Mouse (Mus musculus): ENCODE measurements at regions not wholly inside any gene's neighbourhood (a gene's known extent, or its start where the extent isn't known, plus 50 kb on each side); places are given as distances from the start of the nearest gene placed in this dataset.

DNA sequence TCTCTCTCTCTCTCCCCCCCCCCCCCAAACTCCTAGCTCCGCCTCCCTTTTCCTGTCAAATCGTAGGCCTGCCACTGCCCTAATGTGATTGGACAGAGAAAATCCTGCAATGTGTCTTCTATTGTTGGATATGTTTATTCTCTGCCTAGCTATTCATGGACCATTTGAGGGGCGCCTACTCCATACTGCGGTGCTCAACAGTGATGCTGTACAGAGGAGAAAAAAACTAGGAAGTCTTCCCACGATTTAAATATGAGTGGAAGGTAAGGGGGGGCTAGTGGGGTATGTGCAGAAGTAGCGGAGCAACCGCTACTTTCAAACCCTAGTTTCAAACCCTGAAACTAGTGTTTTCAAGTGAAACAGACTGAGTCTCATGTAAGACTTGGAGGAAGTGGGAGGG lies 151.6 kb upstream of the Tnfaip3 start:
- Histone ChIP-seq H3K36me3 (ENCODE audit: control insufficient read depth, insufficient read depth, low read length) (no peaks in the 10 kb centered on the region), H3K9me3 (ENCODE audit: control insufficient read depth, low read depth, low read length) (no peaks in the 10 kb centered on the region), H3K4me3 (ENCODE audit: low read depth, low read length) (no peak overlapping the region), H3K4me1 (ENCODE audit: control insufficient read depth, insufficient read depth, low read length) (0 out of 2 replicates have a peak, but pooled peaks cover 4% of the 10 kb centered on the region), H3K27ac (ENCODE audit: low read length) (peak overlapping the region; percentile 36; the same call in 1 of the 2 replicates), H3K27me3 (ENCODE audit: control insufficient read depth, insufficient read depth, low read length) (no peaks in the 10 kb centered on the region), H3K4me2 (replicated peaks; ENCODE audit: low read depth, low read length) (no peak overlapping the region), H3K9ac (replicated peaks; ENCODE audit: low read depth, low read length) (no peak overlapping the region)
- ATAC-seq (ENCODE audit: insufficient number of reproducible peaks, insufficient read depth, low FRiP score, low read depth): no peak
- WGBS: 73% methylated on average over 7 of the region's 7 CpGs

GRCm38 (mm10) chr10:19162104-19162503 lies 146.6 kb upstream of the Tnfaip3 start:
- H3K9me3 ChIP-seq (ENCODE audit: control insufficient read depth, low read depth, low read length): no peaks in the 10 kb centered on the region
- H3K9ac ChIP-seq (replicated peaks; ENCODE audit: low read depth, low read length): no peak overlapping the region
- no peak overlapping the region for H3K27ac ChIP-seq (ENCODE audit: low read length)
- ATAC-seq (ENCODE audit: insufficient number of reproducible peaks, insufficient read depth, low FRiP score, low read depth): no peak
- no peak overlapping the region for H3K4me2 ChIP-seq (replicated peaks; ENCODE audit: low read depth, low read length)
- no peaks in the 10 kb centered on the region for H3K4me1 ChIP-seq (ENCODE audit: control insufficient read depth, insufficient read depth, low read length)
- H3K27me3 ChIP-seq (ENCODE audit: control insufficient read depth, insufficient read depth, low read length): no peaks in the 10 kb centered on the region
- H3K36me3 ChIP-seq (ENCODE audit: control insufficient read depth, insufficient read depth, low read length): no peaks in the 10 kb centered on the region
- H3K4me3 ChIP-seq (ENCODE audit: low read depth, low read length): no peak overlapping the region
- 72% methylated on average over 2 of the region's 2 CpGs for WGBS

DNA sequence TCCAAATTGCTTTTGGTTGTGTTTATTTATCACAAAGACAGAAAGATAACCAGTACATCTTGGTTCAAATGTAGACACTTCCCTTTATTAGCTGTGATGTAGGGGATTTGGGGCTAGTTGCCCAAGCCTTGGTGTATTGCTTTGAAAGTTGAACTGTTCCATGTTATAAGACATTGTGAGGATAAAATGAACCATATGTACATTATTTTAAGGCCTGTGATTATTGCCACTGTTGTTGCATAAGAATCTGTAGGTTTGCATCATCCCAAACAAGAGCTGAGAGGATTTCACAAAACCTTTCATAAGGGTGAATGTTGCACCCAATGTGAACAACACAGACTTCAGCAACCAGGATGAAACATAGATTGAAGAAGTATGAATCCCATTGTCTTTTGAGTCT lies 145.7 kb upstream of the Tnfaip3 start:
- Histone ChIP-seq H3K27me3 (ENCODE audit: control insufficient read depth, insufficient read depth, low read length) (no peaks in the 10 kb centered on the region), H3K4me3 (ENCODE audit: low read depth, low read length) (no peak overlapping the region), H3K4me1 (ENCODE audit: control insufficient read depth, insufficient read depth, low read length) (no peaks in the 10 kb centered on the region), H3K4me2 (replicated peaks; ENCODE audit: low read depth, low read length) (no peak overlapping the region), H3K9ac (replicated peaks; ENCODE audit: low read depth, low read length) (no peak overlapping the region), H3K27ac (ENCODE audit: low read length) (no peak overlapping the region), H3K36me3 (ENCODE audit: control insufficient read depth, insufficient read depth, low read length) (no peaks in the 10 kb centered on the region), H3K9me3 (ENCODE audit: control insufficient read depth, low read depth, low read length) (no peaks in the 10 kb centered on the region)
- no peak for ATAC-seq (ENCODE audit: insufficient number of reproducible peaks, insufficient read depth, low FRiP score, low read depth)

GRCm38 (mm10) chr10:19154041-19154440 lies 138.6 kb upstream of the Tnfaip3 start:
- Histone ChIP-seq H3K27ac (ENCODE audit: low read length) (no peak overlapping the region), H3K4me3 (ENCODE audit: low read depth, low read length) (no peak overlapping the region), H3K9me3 (ENCODE audit: control insufficient read depth, low read depth, low read length) (no peaks in the 10 kb centered on the region), H3K27me3 (ENCODE audit: control insufficient read depth, insufficient read depth, low read length) (no peaks in the 10 kb centered on the region), H3K4me1 (ENCODE audit: control insufficient read depth, insufficient read depth, low read length) (no peaks in the 10 kb centered on the region), H3K4me2 (replicated peaks; ENCODE audit: low read depth, low read length) (no peak overlapping the region), H3K36me3 (ENCODE audit: control insufficient read depth, insufficient read depth, low read length) (no peaks in the 10 kb centered on the region), H3K9ac (replicated peaks; ENCODE audit: low read depth, low read length) (no peak overlapping the region)
- ATAC-seq (ENCODE audit: insufficient number of reproducible peaks, insufficient read depth, low FRiP score, low read depth): no peak

DNA sequence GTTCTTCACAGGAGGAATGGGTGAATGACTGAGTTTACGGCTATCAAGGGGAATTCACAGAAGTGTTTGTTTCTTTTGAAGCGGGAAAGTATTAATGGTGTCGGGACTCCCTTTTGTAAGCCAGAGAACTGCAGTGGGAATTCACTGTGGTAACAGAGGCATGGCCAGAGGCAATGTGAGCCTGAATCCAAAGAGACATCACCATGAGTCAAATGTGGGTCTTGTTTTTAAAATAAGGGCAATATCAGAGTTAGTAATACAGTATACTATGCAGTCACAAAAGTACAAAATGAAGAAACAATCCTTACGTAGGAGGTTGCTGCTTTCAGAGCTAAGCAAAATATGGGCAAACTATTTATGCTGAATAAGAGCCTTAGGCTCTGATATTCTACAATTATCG lies 137.3 kb upstream of the Tnfaip3 start:
- no peaks in the 10 kb centered on the region for H3K27me3 ChIP-seq (ENCODE audit: control insufficient read depth, insufficient read depth, low read length)
- no peak for ATAC-seq (ENCODE audit: insufficient number of reproducible peaks, insufficient read depth, low FRiP score, low read depth)
- H3K9me3 ChIP-seq (ENCODE audit: control insufficient read depth, low read depth, low read length): no peaks in the 10 kb centered on the region
- no peak overlapping the region for H3K27ac ChIP-seq (ENCODE audit: low read length)
- 88% methylated on average over 5 of the region's 5 CpGs for whole genome bisulfite sequencing
- H3K36me3 ChIP-seq (ENCODE audit: control insufficient read depth, insufficient read depth, low read length): no peaks in the 10 kb centered on the region
- H3K4me3 ChIP-seq (ENCODE audit: low read depth, low read length): no peak overlapping the region
- H3K9ac ChIP-seq (replicated peaks; ENCODE audit: low read depth, low read length): no peak overlapping the region
- no peaks in the 10 kb centered on the region for H3K4me1 ChIP-seq (ENCODE audit: control insufficient read depth, insufficient read depth, low read length)
- no peak overlapping the region for H3K4me2 ChIP-seq (replicated peaks; ENCODE audit: low read depth, low read length)

- H3K27me3 ChIP-seq (ENCODE audit: control insufficient read depth, insufficient read depth, low read length): no peaks in the 10 kb centered on the region
- no peak overlapping the region for H3K4me2 ChIP-seq (replicated peaks; ENCODE audit: low read depth, low read length)
- WGBS: 84% methylated on average over 1 of the region's 1 CpGs
- no peaks in the 10 kb centered on the region for H3K36me3 ChIP-seq (ENCODE audit: control insufficient read depth, insufficient read depth, low read length)
- no peaks in the 10 kb centered on the region for H3K9me3 ChIP-seq (ENCODE audit: control insufficient read depth, low read depth, low read length)
- H3K4me1 ChIP-seq (ENCODE audit: control insufficient read depth, insufficient read depth, low read length): no peaks in the 10 kb centered on the region
- H3K27ac ChIP-seq (ENCODE audit: low read length): no peak overlapping the region
- ATAC-seq (ENCODE audit: insufficient number of reproducible peaks, insufficient read depth, low FRiP score, low read depth): no peak
- no peak overlapping the region for H3K4me3 ChIP-seq (ENCODE audit: low read depth, low read length)
- H3K9ac ChIP-seq (replicated peaks; ENCODE audit: low read depth, low read length): no peak overlapping the region
These were observed 135.3 kb upstream of the Tnfaip3 start for GRCm38 (mm10) chr10:19150766-19151165.

GRCm38 (mm10) chr10:19150005-19150404 lies 134.5 kb upstream of the Tnfaip3 start:
- no peaks in the 10 kb centered on the region for H3K4me1 ChIP-seq (ENCODE audit: control insufficient read depth, insufficient read depth, low read length)
- ATAC-seq (ENCODE audit: insufficient number of reproducible peaks, insufficient read depth, low FRiP score, low read depth): no peak
- WGBS: 58% methylated on average over 3 of the region's 3 CpGs
- no peak overlapping the region for H3K4me3 ChIP-seq (ENCODE audit: low read depth, low read length)
- no peaks in the 10 kb centered on the region for H3K27me3 ChIP-seq (ENCODE audit: control insufficient read depth, insufficient read depth, low read length)
- no peak overlapping the region for H3K4me2 ChIP-seq (replicated peaks; ENCODE audit: low read depth, low read length)
- no peaks in the 10 kb centered on the region for H3K36me3 ChIP-seq (ENCODE audit: control insufficient read depth, insufficient read depth, low read length)
- no peaks in the 10 kb centered on the region for H3K9me3 ChIP-seq (ENCODE audit: control insufficient read depth, low read depth, low read length)
- H3K9ac ChIP-seq (replicated peaks; ENCODE audit: low read depth, low read length): no peak overlapping the region
- no peak overlapping the region for H3K27ac ChIP-seq (ENCODE audit: low read length)

DNA sequence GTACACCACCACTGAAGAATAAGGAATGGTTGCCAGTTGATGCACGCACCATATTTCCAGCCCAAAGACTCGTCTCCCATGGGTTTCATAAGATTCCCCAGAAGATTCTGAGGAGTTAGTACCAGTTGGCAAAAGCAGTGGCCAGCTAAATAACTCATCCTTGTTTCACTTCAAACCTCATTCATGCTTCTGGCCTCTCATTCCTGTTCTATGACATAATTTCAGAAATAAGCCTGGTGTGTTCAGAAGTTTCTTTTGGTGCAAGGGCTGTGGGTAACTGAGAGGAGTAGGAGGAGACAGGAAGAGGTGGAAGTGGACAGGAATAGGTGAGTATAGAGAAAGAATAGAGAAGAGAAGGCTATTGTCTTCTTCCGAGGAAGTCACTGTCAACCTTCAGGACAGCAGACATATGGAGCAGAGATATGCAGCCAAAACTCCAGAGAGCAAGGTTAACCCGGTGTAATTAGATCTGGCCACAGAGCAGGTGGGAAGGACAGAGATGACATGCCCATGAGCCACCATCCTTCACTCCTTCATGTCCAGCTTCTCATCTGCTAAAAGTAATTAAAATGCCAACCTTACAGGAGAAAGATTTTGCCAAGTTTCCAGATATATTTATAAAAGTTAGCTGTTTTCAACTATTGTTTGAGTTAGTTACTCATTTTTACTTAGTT lies 133.9 kb upstream of the Tnfaip3 start:
- no peaks in the 10 kb centered on the region for H3K4me1 ChIP-seq (ENCODE audit: control insufficient read depth, insufficient read depth, low read length)
- no peaks in the 10 kb centered on the region for H3K36me3 ChIP-seq (ENCODE audit: control insufficient read depth, insufficient read depth, low read length)
- H3K27me3 ChIP-seq (ENCODE audit: control insufficient read depth, insufficient read depth, low read length): no peaks in the 10 kb centered on the region
- WGBS: 78% methylated on average over 4 of the region's 4 CpGs
- no peak overlapping the region for H3K9ac ChIP-seq (replicated peaks; ENCODE audit: low read depth, low read length)
- no peak overlapping the region for H3K27ac ChIP-seq (ENCODE audit: low read length)
- H3K4me2 ChIP-seq (replicated peaks; ENCODE audit: low read depth, low read length): no peak overlapping the region
- ATAC-seq (ENCODE audit: insufficient number of reproducible peaks, insufficient read depth, low FRiP score, low read depth): no peak
- H3K9me3 ChIP-seq (ENCODE audit: control insufficient read depth, low read depth, low read length): no peaks in the 10 kb centered on the region
- no peak overlapping the region for H3K4me3 ChIP-seq (ENCODE audit: low read depth, low read length)

DNA sequence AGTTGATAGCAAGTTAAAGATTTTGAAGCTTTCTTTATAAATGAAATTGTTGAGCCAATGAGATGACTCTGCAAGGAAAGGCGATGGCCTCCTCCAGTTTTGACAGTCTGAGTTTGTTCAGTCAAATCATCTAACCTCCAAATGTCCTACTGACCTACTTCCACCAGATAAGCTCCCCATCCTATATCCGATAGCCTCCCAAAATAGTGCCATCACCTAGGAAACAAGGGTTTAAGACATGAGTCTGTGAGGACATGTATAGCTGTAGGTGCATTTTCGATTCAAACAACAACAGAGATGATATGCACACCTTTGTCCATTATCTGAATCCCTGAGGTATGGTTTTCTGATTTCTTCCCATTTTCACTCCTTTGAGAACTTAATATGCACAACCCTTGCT lies 126.0 kb upstream of the Tnfaip3 start:
- Histone ChIP-seq H3K9me3 (ENCODE audit: control insufficient read depth, low read depth, low read length) (no peaks in the 10 kb centered on the region), H3K9ac (replicated peaks; ENCODE audit: low read depth, low read length) (no peak overlapping the region), H3K27me3 (ENCODE audit: control insufficient read depth, insufficient read depth, low read length) (no peaks in the 10 kb centered on the region), H3K27ac (ENCODE audit: low read length) (no peak overlapping the region), H3K4me3 (ENCODE audit: low read depth, low read length) (no peak overlapping the region), H3K4me1 (ENCODE audit: control insufficient read depth, insufficient read depth, low read length) (no peaks in the 10 kb centered on the region), H3K36me3 (ENCODE audit: control insufficient read depth, insufficient read depth, low read length) (no peaks in the 10 kb centered on the region), H3K4me2 (replicated peaks; ENCODE audit: low read depth, low read length) (no peak overlapping the region)
- no peak for ATAC-seq (ENCODE audit: insufficient number of reproducible peaks, insufficient read depth, low FRiP score, low read depth)
- WGBS: 87% methylated on average over 3 of the region's 3 CpGs

Data from stomach, embryonic 14.5 days (tissue).